Mouse (Mus musculus) testis, adult 2 months (tissue): ENCODE data around the gene Retn.

Experiments used
- CTCF ChIP-seq: fragments of 200-500 bp; IDR thresholded peaks from 2 replicates; pipeline ENCODE4 v1.5.1; 2012; ENCODE audit warnings: low read depth, mild to moderate bottlenecking, inconsistent platforms, low read length, moderate library complexity; ENCODE audit not compliant: control insufficient read depth, insufficient read depth, insufficient replicate concordance
- POLR2A ChIP-seq: fragments of 200-500 bp; IDR thresholded peaks from 2 replicates; pipeline ENCODE4 v1.6.1; 2012; ENCODE audit warnings: low read depth, mild to moderate bottlenecking, inconsistent platforms, low read length, moderate library complexity; ENCODE audit not compliant: control insufficient read depth

GRCm38 (mm10) chr8:3606593-3606992 is 49.0 kb upstream of the Retn start:
- TF ChIP-seq POLR2A (no peak), CTCF (no peak)
